Mouse (Mus musculus): Measurements from ENCODE around the gene Mtg1. TPM values are rescaled to one million over a fixed set of nuclear protein-coding genes. Genes with fewer than 3 reads are reported as not detected.
A peak's percentile ranks its signal among the peaks of the same experiment; 100 is the strongest.

Mtg1 gene
- polyA plus RNA-seq, 1 experiment, result 11.3 TPM

GRCm38 (mm10) chr7:140172936-140173335 is 35.6 kb downstream of the Mtg1 start, which contains the start of gene Olfr523:
TSS of gene Olfr523 (plus strand) at chr7:140173217.
- TF ChIP-seq POLR2A (IDR thresholded peaks at IDR 0.05; ENCODE audit: control insufficient read depth, low read depth, low read length) (no peak), CTCF (IDR thresholded peaks at IDR 0.05; ENCODE audit: control insufficient read depth, insufficient read depth, insufficient replicate concordance, low read depth, low read length) (no peak)
- Histone ChIP-seq H3K4me3 (ENCODE audit: control insufficient read depth, low read depth, low read length) (no peak within 1 kb of the TSS), H3K36me3 (ENCODE audit: control insufficient read depth, insufficient read depth, low read length) (no peaks in the 10 kb centered on the region)

DNA sequence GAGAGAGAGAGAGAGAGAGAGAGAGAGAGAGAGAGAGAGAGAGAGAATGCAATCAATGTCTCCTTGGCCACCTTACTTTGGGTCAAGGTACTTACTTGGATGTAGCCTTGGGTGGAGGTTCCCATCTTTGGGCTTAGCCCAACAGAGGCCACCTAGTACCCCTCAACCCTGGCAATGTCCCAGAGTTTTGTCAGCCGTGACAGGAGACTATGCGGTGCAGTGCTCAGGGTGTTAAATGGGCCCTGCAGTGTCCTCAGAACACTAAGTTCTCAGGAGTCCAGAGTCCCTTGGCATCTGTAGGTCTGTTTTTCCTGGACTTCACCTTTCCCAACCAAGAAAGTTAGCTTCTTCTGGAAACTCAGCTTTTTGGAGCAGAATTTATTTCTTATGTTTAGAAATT is 41.8 kb downstream of the Mtg1 start:
- Histone ChIP-seq H3K27ac (ENCODE audit: control insufficient read depth, insufficient read depth, low read depth, low read length) (no peak overlapping the region), H3K4me1 (ENCODE audit: control insufficient read depth, insufficient read depth, low read length) (no peaks in the 10 kb centered on the region), H3K36me3 (ENCODE audit: control insufficient read depth, insufficient read depth, low read length) (no peaks in the 10 kb centered on the region), H3K4me3 (ENCODE audit: control insufficient read depth, low read depth, low read length) (no peak overlapping the region), H3K27me3 (ENCODE audit: control insufficient read depth, insufficient read depth, low read length) (no peaks in the 10 kb centered on the region)
- TF ChIP-seq POLR2A (IDR thresholded peaks at IDR 0.05; ENCODE audit: control insufficient read depth, low read depth, low read length) (no peak), CTCF (IDR thresholded peaks at IDR 0.05; ENCODE audit: control insufficient read depth, insufficient read depth, insufficient replicate concordance, low read depth, low read length) (no peak)

More at GRCm38 (mm10) chr7:140172936-140173335, 35.6 kb downstream of the Mtg1 start, which contains the start of gene Olfr523:
- H3K4me1 ChIP-seq (ENCODE audit: control insufficient read depth, insufficient read depth, low read length), result no peaks in the 10 kb centered on the region
- no peak within 1 kb of the TSS for H3K27ac ChIP-seq (ENCODE audit: control insufficient read depth, insufficient read depth, low read depth, low read length)
- H3K27me3 ChIP-seq (ENCODE audit: control insufficient read depth, insufficient read depth, low read length), result no peaks in the 10 kb centered on the region

- no peak for TF ChIP-seq POLR2A (IDR thresholded peaks at IDR 0.05; ENCODE audit: control insufficient read depth, low read depth, low read length)
- TF ChIP-seq CTCF (IDR thresholded peaks at IDR 0.05; ENCODE audit: control insufficient read depth, insufficient read depth, insufficient replicate concordance, low read depth, low read length), result no peak
- Histone ChIP-seq H3K27me3 (ENCODE audit: control insufficient read depth, insufficient read depth, low read length) (no peaks in the 10 kb centered on the region), H3K27ac (ENCODE audit: control insufficient read depth, insufficient read depth, low read depth, low read length) (no peak overlapping the region), H3K4me3 (ENCODE audit: control insufficient read depth, low read depth, low read length) (no peak overlapping the region), H3K4me1 (ENCODE audit: control insufficient read depth, insufficient read depth, low read length) (no peaks in the 10 kb centered on the region), H3K36me3 (ENCODE audit: control insufficient read depth, insufficient read depth, low read length) (no peaks in the 10 kb centered on the region)
Observed at GRCm38 (mm10) chr7:140180692-140181091, 43.3 kb downstream of the Mtg1 start.

- TF ChIP-seq POLR2A (IDR thresholded peaks at IDR 0.05; ENCODE audit: control insufficient read depth, low read depth, low read length) (no peak), CTCF (IDR thresholded peaks at IDR 0.05; ENCODE audit: control insufficient read depth, insufficient read depth, insufficient replicate concordance, low read depth, low read length) (no peak)
- Histone ChIP-seq H3K27ac (ENCODE audit: control insufficient read depth, insufficient read depth, low read depth, low read length) (no peak overlapping the region), H3K4me3 (ENCODE audit: control insufficient read depth, low read depth, low read length) (no peak overlapping the region), H3K36me3 (ENCODE audit: control insufficient read depth, insufficient read depth, low read length) (no peaks in the 10 kb centered on the region), H3K27me3 (ENCODE audit: control insufficient read depth, insufficient read depth, low read length) (no peaks in the 10 kb centered on the region), H3K4me1 (ENCODE audit: control insufficient read depth, insufficient read depth, low read length) (no peaks in the 10 kb centered on the region)
Observed at GRCm38 (mm10) chr7:140184206-140184605, 46.8 kb downstream of the Mtg1 start.

- Histone ChIP-seq H3K27ac (ENCODE audit: control insufficient read depth, insufficient read depth, low read depth, low read length) (no peak overlapping the region), H3K4me3 (ENCODE audit: control insufficient read depth, low read depth, low read length) (no peak overlapping the region), H3K4me1 (ENCODE audit: control insufficient read depth, insufficient read depth, low read length) (no peaks in the 10 kb centered on the region), H3K27me3 (ENCODE audit: control insufficient read depth, insufficient read depth, low read length) (no peaks in the 10 kb centered on the region), H3K36me3 (ENCODE audit: control insufficient read depth, insufficient read depth, low read length) (no peaks in the 10 kb centered on the region)
- TF ChIP-seq CTCF (IDR thresholded peaks at IDR 0.05; ENCODE audit: control insufficient read depth, insufficient read depth, insufficient replicate concordance, low read depth, low read length) (peak; percentile 34; the same call in 1 of the 2 replicates), POLR2A (IDR thresholded peaks at IDR 0.05; ENCODE audit: control insufficient read depth, low read depth, low read length) (no peak)
Observed at GRCm38 (mm10) chr7:140186646-140187620, 49.6 kb downstream of the Mtg1 start.

GRCm38 (mm10) chr7:140187721-140188390 is 50.5 kb downstream of the Mtg1 start:
- no peak for TF ChIP-seq POLR2A (IDR thresholded peaks at IDR 0.05; ENCODE audit: control insufficient read depth, low read depth, low read length)

More at GRCm38 (mm10) chr7:140187721-140188390, 50.5 kb downstream of the Mtg1 start:
- Histone ChIP-seq H3K27me3 (ENCODE audit: control insufficient read depth, insufficient read depth, low read length) (no peaks in the 10 kb centered on the region), H3K27ac (ENCODE audit: control insufficient read depth, insufficient read depth, low read depth, low read length) (no peak overlapping the region), H3K4me1 (ENCODE audit: control insufficient read depth, insufficient read depth, low read length) (peaks cover 4% of the 10 kb centered on the region), H3K4me3 (ENCODE audit: control insufficient read depth, low read depth, low read length) (no peak overlapping the region), H3K36me3 (ENCODE audit: control insufficient read depth, insufficient read depth, low read length) (no peaks in the 10 kb centered on the region)
